Mouse (Mus musculus): ENCODE results near the gene Smg9. TPM values are rescaled to one million over a fixed set of nuclear protein-coding genes. Genes with fewer than 3 reads are reported as not detected.

The Smg9 gene
- polyA plus RNA-seq, 2 experiments = 11.2 to 20.6 TPM

DNA sequence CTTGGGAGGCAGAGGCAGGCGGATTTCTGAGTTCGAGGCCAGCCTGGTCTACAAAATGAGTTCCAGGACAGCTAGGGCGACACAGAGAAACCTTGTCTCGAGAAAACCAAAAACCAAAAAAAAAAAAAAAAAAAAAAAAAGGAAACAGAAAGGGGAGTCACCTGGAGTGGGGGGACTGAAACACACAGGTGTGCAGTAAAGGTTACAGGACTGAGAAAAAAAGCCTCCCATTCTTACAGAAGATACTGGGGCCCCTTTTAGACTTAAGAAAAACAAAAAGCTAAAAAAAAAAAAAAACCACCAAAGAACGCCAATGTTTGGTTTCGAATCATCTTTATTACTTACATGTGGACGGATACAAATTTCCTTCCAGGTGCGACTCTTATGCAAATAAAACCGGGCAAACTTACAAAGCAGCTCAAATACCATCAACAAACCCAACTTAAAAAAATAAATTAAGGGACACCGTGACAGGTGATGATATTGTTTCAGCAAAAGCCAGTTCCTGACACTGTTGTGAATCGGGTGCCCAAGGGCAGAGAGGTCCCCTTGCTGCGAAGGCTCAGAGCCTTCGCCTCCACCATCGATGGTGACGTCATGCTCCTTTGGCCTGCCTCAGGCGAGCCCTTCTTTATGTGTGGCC lies 16.6 kb upstream of the Smg9 start:
- Histone ChIP-seq H3K36me3 (replicated peaks; ENCODE audit: control insufficient read depth, insufficient read depth, low read depth) (peaks cover 90% of the 10 kb centered on the region), H3K4me1 (replicated peaks; ENCODE audit: control insufficient read depth in 2 of 2, insufficient read depth in 2 of 2, low read length in 1 of 2) (peaks cover 38 to 65% of the 10 kb centered on the region in 2 experiments), H3K27me3 (ENCODE audit: control insufficient read depth, insufficient read depth, low read length) (no peaks in the 10 kb centered on the region), H3K9me3 (ENCODE audit: control insufficient read depth, low read length) (no peaks in the 10 kb centered on the region), H3K4me3 (ENCODE audit: insufficient read depth in 1 of 2, low read depth in 2 of 2, low read length in 2 of 2) (no peak overlapping the region), H3K27ac (peak overlapping the region; percentile 76), H3K9ac (replicated peaks) (peak overlapping the region; percentile 16; the same call in 1 of the 2 replicates), H3K4me2 (ENCODE audit: low read depth) (no peak overlapping the region)
- ATAC-seq (ENCODE audit: insufficient read depth) = no peak
- no peak for DNase-seq (ENCODE audit: low read depth in 3 of 3, low spot score in 3 of 3)
- WGBS (ENCODE audit: insufficient replicate concordance) = 78% methylated on average over 16 of the region's 16 CpGs
- no peak for TF ChIP-seq CTCF (IDR thresholded peaks at IDR 0.05; ENCODE audit: low read depth)

DNA sequence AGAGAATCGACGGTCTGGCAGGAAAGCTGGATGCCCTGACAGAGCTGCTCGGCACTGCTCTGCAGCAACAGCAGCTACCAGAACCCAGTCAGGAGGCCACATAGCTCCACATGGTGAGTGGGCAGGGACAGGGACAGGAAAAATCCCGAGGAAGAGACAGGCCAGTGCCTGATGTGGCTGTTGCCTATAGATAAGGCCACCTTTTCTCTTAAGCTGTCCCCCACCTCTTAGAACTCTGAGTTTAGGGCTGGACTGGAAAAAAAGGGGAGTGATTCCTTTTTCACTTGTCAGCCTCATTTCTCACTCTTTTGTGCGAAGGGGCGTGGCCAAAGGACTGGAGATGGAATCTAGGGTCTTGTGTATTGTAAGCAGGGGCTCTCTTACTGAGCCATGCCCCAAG lies 15.3 kb upstream of the Smg9 start:
- no peaks in the 10 kb centered on the region for H3K27me3 ChIP-seq (ENCODE audit: control insufficient read depth, insufficient read depth, low read length)
- ATAC-seq (ENCODE audit: insufficient read depth) (peak; percentile 73), DNase-seq (ENCODE audit: low read depth in 3 of 3, low spot score in 3 of 3) (peak in 1 of 3 experiments; percentile 81)
- no peak for TF ChIP-seq CTCF (IDR thresholded peaks at IDR 0.05; ENCODE audit: low read depth)
- TF ChIP-seq EP300 (IDR thresholded peaks at IDR 0.05; ENCODE audit: low read depth) = peak; percentile 63
- peaks cover 77% of the 10 kb centered on the region for H3K36me3 ChIP-seq (replicated peaks; ENCODE audit: control insufficient read depth, insufficient read depth, low read depth)
- H3K4me3 ChIP-seq (ENCODE audit: insufficient read depth in 1 of 2, low read depth in 2 of 2, low read length in 2 of 2) = no peak overlapping the region
- H3K4me1 ChIP-seq (replicated peaks; ENCODE audit: control insufficient read depth in 2 of 2, insufficient read depth in 2 of 2, low read length in 1 of 2) = peaks cover 26 to 55% of the 10 kb centered on the region in 2 experiments
- H3K27ac ChIP-seq = peak overlapping the region; percentile 76
- peak overlapping the region; percentile 38 for H3K4me2 ChIP-seq (ENCODE audit: low read depth)
- no peaks in the 10 kb centered on the region for H3K9me3 ChIP-seq (ENCODE audit: control insufficient read depth, low read length)
- WGBS (ENCODE audit: insufficient replicate concordance) = 28% methylated on average over 6 of the region's 6 CpGs
- H3K9ac ChIP-seq (replicated peaks) = peak overlapping the region; percentile 37

DNA sequence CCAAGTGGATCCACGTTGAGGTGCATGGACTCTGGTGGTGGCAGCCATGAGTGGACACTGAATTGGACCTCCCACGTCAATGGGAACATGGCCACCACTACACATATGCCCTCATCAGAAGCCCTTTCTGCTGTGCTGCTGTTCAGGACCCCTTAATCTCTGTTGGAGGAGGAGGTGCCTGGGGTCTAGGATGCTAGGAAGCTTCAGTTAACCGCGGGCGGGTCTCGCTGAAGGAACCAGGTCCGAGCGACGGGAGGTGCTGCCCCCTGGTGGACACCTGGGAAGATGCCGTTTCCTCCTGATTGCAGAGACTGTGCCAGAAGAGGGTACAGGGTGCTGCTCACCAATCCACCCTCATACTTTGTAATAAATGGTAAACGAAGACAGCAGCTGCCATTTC lies 14.6 kb upstream of the Smg9 start:
- Histone ChIP-seq H3K4me1 (replicated peaks; ENCODE audit: control insufficient read depth in 2 of 2, insufficient read depth in 2 of 2, low read length in 1 of 2) (peaks cover 26 to 55% of the 10 kb centered on the region in 2 experiments), H3K27me3 (ENCODE audit: control insufficient read depth, insufficient read depth, low read length) (no peaks in the 10 kb centered on the region), H3K4me2 (ENCODE audit: low read depth) (no peak overlapping the region), H3K9ac (replicated peaks) (no peak overlapping the region), H3K27ac (peak overlapping the region; percentile 76; the same call in 1 of the 2 replicates), H3K36me3 (replicated peaks; ENCODE audit: control insufficient read depth, insufficient read depth, low read depth) (peaks cover 70% of the 10 kb centered on the region), H3K9me3 (ENCODE audit: control insufficient read depth, low read length) (no peaks in the 10 kb centered on the region), H3K4me3 (ENCODE audit: insufficient read depth in 1 of 2, low read depth in 2 of 2, low read length in 2 of 2) (no peak overlapping the region)
- no peak for ATAC-seq (ENCODE audit: insufficient read depth)
- DNase-seq (ENCODE audit: low read depth in 3 of 3, low spot score in 3 of 3) = no peak
- 18% methylated on average over 11 of the region's 11 CpGs for WGBS (ENCODE audit: insufficient replicate concordance)
- no peak for TF ChIP-seq EP300 (IDR thresholded peaks at IDR 0.05; ENCODE audit: low read depth)
- TF ChIP-seq CTCF (IDR thresholded peaks at IDR 0.05; ENCODE audit: low read depth) = peak; percentile 96

GRCm38 (mm10) chr7:24387059-24387556 lies 12.3 kb upstream of the Smg9 start:
- peaks cover 22 to 45% of the 10 kb centered on the region in 2 experiments for H3K4me1 ChIP-seq (replicated peaks; ENCODE audit: control insufficient read depth in 2 of 2, insufficient read depth in 2 of 2, low read length in 1 of 2)
- H3K9me3 ChIP-seq (ENCODE audit: control insufficient read depth, low read length) = no peaks in the 10 kb centered on the region
- peak overlapping the region; percentile 34 for H3K27ac ChIP-seq
- ATAC-seq (ENCODE audit: insufficient read depth) = 0 out of 2 replicates have a peak, but pooled peaks have one; percentile 11
- peaks cover 47% of the 10 kb centered on the region for H3K36me3 ChIP-seq (replicated peaks; ENCODE audit: control insufficient read depth, insufficient read depth, low read depth)
- H3K4me2 ChIP-seq (ENCODE audit: low read depth) = no peak overlapping the region
- 36% methylated on average over 10 of the region's 10 CpGs for WGBS (ENCODE audit: insufficient replicate concordance)
- TF ChIP-seq CTCF (IDR thresholded peaks at IDR 0.05; ENCODE audit: low read depth) (no peak), EP300 (IDR thresholded peaks at IDR 0.05; ENCODE audit: low read depth) (no peak)
- no peaks in the 10 kb centered on the region for H3K27me3 ChIP-seq (ENCODE audit: control insufficient read depth, insufficient read depth, low read length)
- no peak overlapping the region for H3K9ac ChIP-seq (replicated peaks)
- no peak for DNase-seq (ENCODE audit: low read depth in 3 of 3, low spot score in 3 of 3)
- H3K4me3 ChIP-seq (ENCODE audit: insufficient read depth in 1 of 2, low read depth in 2 of 2, low read length in 2 of 2) = no peak overlapping the region

- peaks cover 22% of the 10 kb centered on the region for H3K36me3 ChIP-seq (replicated peaks; ENCODE audit: control insufficient read depth, insufficient read depth, low read depth)
- no peak overlapping the region for H3K4me3 ChIP-seq (ENCODE audit: insufficient read depth in 1 of 2, low read depth in 2 of 2, low read length in 2 of 2)
- peaks cover 27 to 37% of the 10 kb centered on the region in 2 experiments for H3K4me1 ChIP-seq (replicated peaks; ENCODE audit: control insufficient read depth in 2 of 2, insufficient read depth in 2 of 2, low read length in 1 of 2)
- no peak overlapping the region for H3K9ac ChIP-seq (replicated peaks)
- no peak for ATAC-seq (ENCODE audit: insufficient read depth)
- H3K27ac ChIP-seq = peak overlapping the region; percentile 41
- DNase-seq (ENCODE audit: low read depth in 3 of 3, low spot score in 3 of 3) = no peak
- 46% methylated on average over 13 of the region's 13 CpGs for WGBS (ENCODE audit: insufficient replicate concordance)
- no peaks in the 10 kb centered on the region for H3K27me3 ChIP-seq (ENCODE audit: control insufficient read depth, insufficient read depth, low read length)
- TF ChIP-seq EP300 (IDR thresholded peaks at IDR 0.05; ENCODE audit: low read depth) (no peak), CTCF (IDR thresholded peaks at IDR 0.05; ENCODE audit: low read depth) (no peak)
- no peak overlapping the region for H3K4me2 ChIP-seq (ENCODE audit: low read depth)
- H3K9me3 ChIP-seq (ENCODE audit: control insufficient read depth, low read length) = no peaks in the 10 kb centered on the region
These were observed 9.8 kb upstream of the Smg9 start for GRCm38 (mm10) chr7:24389516-24390187.
